Mouse (Mus musculus) heart, postnatal 4 days (tissue): ENCODE results near the gene B3galt4. TPM values are rescaled to one million over a fixed set of nuclear protein-coding genes. Genes with fewer than 3 reads are reported as not detected.
"Not testable (repeated sequence)": the region's sequence is repeated elsewhere in the genome, so short reads cannot be mapped to it uniquely, and the experiment has no call there.

Source experiments
- DNase-seq: peaks from one replicate; pipeline ENCODE4 v3.0.0; 2021
- total RNA-seq, 2 experiments: library from RNA; stranded (reverse); gene quantifications; 2 replicates each; pipeline ENCODE4 v1.2.3; 2021

Gene B3galt4
- total RNA-seq, 2 experiments from 2014 or later, result 2.3 to 2.9 TPM

- no peak for DNase-seq
These were observed 14.7 kb upstream of the B3galt4 start for GRCm38 (mm10) chr17:33965846-33966550.

GRCm38 (mm10) chr17:33965082-33965845 lies 14.0 kb upstream of the B3galt4 start:
- no peak for DNase-seq

GRCm38 (mm10) chr17:33962876-33963275 lies 11.6 kb upstream of the B3galt4 start:
- no peak for DNase-seq

GRCm38 (mm10) chr17:33959948-33960347 lies 8.7 kb upstream of the B3galt4 start:
- peak; percentile 4 for DNase-seq

- peak; percentile 4 for DNase-seq
These were observed 7.8 kb upstream of the B3galt4 start for GRCm38 (mm10) chr17:33959135-33959534.

GRCm38 (mm10) chr17:33958451-33958850 lies 7.2 kb upstream of the B3galt4 start:
- DNase-seq, result no peak

GRCm38 (mm10) chr17:33957493-33957892 lies 6.2 kb upstream of the B3galt4 start:
- DNase-seq, result no peak

GRCm38 (mm10) chr17:33956336-33956735 lies 5.0 kb upstream of the B3galt4 start:
- DNase-seq, result no peak

GRCm38 (mm10) chr17:33955555-33956214 lies 4.4 kb upstream of the B3galt4 start, which contains the start of the genes Vps52 and Rps18:
Gene Vps52, plus strand, starts transcription at chr17:33955812.
Gene Rps18, minus strand, starts transcription at chr17:33956001.
- DNase-seq, result peak; percentile 97

GRCm38 (mm10) chr17:33954646-33955554 lies 3.6 kb upstream of the B3galt4 start:
- DNase-seq, result peak; percentile 7

GRCm38 (mm10) chr17:33953961-33954565 lies 2.8 kb upstream of the B3galt4 start:
- peak; percentile 5 for DNase-seq

- peak; percentile 4 for DNase-seq
These were observed 2.0 kb upstream of the B3galt4 start for GRCm38 (mm10) chr17:33953310-33953709.

- no peak for DNase-seq
These were observed 1.6 kb upstream of the B3galt4 start for GRCm38 (mm10) chr17:33952879-33953278.

- DNase-seq, result not testable (repeated sequence)
These were observed 727 bp upstream of the B3galt4 start for GRCm38 (mm10) chr17:33952015-33952414.

GRCm38 (mm10) chr17:33950131-33950625 lies 1.1 kb downstream of the B3galt4 start:
- no peak for DNase-seq

GRCm38 (mm10) chr17:33948905-33949537 lies 2.3 kb downstream of the B3galt4 start:
- DNase-seq, result no peak

GRCm38 (mm10) chr17:33948090-33948904 lies 3.0 kb downstream of the B3galt4 start:
- DNase-seq, result no peak

GRCm38 (mm10) chr17:33947430-33948089 lies 3.7 kb downstream of the B3galt4 start:
- DNase-seq, result no peak

GRCm38 (mm10) chr17:33943454-33943853 lies 7.8 kb downstream of the B3galt4 start:
- no peak for DNase-seq
